Mouse (Mus musculus) cerebellum, postnatal 10 days (tissue): ENCODE results near the gene Pak7.

Experiments
- DNase-seq, 2 experiments: peaks; one replicate each; pipeline ENCODE4 v3.0.0; 2021; ENCODE audit warnings: mixed read lengths in 2 of 2

The Pak7 gene

DNA sequence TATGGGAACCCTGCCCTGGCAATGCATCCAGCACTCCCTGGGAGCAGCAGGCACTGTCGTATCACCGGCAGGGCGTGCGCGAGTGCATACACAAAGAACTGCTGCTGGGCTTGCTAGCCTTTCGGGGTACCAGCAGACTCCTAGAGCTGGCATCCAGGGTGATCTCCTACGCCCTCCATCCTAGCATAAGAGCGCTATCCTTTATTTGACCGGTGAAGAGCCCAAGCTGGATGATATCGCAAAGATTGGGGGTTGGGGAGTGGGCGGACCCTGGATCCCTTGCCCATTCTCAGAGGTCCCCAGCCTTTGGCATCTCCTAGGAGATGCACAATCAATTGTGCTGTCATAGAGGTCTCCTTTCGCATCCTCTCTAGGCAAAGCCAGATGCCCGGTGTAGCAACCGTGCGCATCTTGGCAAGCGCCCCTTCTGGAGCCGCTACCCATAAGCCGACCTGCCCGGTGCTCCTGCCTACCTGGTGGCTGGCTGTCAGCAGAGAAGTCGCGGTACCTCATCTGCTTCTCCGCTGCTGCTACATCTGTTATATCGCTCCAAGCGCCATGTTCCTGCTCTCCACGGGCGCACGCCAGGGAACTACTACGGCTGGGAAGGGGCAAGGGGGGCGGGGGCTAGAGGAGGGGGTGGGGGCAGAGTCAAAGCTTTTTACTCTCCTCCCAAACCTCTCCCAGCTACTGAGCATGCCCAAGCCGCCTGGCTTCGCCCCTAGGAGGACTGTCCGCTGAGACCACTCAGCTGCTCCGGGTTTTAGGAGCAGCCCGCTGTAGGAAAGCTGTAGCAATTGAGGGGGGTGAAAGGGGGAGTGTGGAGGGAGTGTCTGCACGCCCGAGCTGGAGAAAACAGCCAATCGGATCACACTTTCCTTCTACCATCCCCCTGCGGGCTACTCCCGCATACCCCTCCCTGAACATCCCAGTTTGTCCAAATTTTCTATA is at the start of gene Pak7:
Gene Pak7, minus strand, starts transcription at position 787 of the 951 bp plus-strand sequence.
- DNase-seq: peak; percentile 92 to 93

DNA sequence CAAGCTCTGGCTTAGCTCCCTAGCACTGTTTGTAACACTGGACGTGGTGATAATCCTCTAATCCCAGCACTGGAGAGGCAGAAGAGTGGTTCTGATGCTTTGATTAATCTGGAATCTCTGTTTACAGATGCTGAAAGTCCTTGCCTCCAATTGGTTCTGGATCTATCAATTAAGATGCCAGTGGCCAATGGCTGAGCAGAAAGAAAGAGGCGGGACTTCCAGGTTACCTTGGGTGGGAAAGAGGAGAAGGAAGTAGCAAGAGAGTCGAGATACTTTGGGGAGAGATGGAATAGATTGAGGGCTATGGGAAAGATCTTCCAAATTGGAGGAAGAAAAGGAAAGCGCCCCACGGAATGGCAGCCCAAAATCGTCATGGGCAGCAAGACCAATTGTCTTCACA is 37.8 kb upstream of the Pak7 start:
- no peak for DNase-seq

DNA sequence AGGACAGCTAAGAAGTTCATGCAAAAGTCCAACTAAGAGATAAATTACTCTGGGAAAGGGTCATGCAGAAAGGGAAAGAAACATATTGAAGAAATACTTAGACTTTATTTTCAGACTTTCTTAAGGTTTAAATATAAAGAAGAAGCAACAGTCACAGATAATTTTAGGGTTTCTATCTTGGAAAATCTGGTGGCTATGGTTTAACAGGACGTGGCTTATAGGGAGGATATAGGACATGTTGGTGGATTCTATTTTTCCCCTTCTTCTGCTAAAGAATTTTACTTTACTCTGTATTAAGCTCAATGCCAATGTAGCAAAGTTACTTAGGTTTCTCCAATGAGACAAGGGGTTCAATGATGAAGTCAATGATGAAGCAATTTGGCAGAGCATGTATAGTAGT is 31.8 kb upstream of the Pak7 start:
- no peak for DNase-seq

DNA sequence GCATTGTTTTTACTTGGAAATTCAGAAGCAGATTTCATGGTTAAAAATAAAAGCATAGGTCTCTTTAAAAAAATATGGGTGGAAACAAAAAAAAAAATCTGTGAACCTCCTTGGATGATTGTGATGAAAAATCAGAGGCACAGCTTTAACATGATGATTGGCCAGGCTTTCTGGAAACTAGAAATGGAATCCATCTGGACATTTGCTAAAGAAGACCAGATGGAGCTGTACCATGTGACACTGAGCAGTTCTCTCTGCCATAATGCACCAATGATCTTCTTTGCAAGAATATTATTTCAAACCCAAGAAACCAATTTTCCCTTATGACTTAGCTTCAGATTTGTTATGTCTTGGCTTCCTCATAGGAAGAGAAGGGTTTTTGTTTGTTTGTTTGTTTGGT is 28.6 kb upstream of the Pak7 start:
- DNase-seq: peak; percentile 6 to 28

DNA sequence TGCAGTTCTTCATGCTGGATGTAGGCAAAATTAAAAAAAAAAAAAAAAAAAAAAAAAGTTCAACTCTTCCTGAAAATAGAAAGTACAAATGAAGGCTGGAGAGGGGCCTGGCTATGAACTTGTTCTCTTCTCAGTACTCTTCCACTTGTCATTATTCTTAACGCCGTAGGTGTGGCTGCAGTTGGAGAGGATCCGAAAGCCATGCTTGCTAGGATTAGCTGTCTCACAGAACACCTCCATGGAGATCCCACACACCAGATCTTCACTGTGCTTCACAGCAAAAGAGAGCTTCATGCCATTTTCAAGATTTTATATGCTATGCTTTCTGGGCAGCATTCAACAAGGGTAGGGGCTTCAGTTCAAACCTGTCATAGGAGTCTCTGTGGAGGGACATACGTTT is 14.8 kb upstream of the Pak7 start:
- DNase-seq: no peak

DNA sequence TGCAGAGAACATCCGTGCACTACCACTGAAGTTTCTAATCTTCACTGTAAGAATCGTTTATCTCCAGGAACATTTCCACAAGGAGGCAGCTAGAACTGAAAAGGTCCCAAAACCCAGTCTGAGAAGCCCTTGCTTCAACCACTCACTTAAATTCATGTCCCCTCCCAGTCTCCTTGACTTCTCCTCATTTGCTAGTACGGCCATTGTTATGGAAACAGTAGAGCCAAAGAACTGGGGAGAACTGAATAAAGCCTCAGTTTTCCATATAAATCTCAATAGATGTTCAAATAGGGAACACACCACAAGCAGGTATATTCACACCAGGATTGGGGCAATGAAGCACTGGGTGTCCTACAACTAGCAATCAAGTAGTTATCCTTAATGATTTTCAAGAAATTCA is 12.4 kb downstream of the Pak7 start:
- DNase-seq: no peak

DNA sequence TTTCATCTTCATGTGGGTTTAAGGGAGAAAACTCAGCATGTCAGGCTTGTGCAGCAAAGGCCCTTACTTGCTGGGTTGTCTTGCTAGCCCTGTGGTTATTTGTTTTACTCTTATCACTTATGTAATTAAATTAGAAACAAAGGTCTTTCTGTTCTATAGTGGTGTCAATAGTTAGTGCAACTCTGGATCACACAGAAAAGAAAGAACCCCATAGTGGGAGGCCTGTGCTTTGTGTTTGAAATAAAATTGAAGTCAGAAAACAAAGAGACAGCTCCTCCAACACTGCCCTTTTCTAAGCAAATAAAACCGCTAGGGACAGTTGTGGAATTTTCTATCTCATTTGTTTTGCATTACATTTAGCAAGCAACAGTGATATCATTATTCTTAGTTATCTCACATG is 15.4 kb downstream of the Pak7 start:
- no peak for DNase-seq

DNA sequence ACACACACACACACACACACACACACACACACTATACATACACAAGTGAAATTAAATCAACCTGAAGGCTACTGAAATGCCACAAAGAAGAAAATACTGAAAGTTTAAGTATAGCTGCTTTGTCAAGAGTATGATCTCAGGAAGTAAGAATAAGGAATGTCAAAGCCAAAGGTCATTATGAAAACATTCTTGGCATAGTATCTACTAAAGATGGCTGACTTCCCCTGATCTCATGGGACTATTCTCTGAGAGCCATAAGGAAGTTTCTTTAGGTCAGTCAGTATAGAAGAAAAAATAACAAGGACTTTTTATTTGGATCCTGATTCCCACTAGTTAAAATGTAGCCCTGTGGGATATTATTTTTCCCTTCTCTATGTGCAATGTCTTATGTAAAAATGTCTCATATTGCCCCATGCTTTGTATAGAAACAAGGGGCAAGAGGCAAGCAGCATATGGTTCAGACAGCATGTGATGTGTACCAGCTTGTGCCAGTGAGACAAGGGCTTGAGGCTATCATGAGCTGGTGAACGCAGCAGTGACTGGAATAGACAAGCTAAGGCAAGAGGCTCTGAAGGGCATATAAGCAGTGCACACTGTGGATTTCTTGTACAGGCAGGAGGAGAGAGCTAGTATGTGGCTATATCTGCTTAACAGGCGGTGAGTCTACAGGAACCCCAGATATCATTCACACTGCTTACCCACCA is 36.2 kb downstream of the Pak7 start:
- DNase-seq: peak; percentile 17 to 43

DNA sequence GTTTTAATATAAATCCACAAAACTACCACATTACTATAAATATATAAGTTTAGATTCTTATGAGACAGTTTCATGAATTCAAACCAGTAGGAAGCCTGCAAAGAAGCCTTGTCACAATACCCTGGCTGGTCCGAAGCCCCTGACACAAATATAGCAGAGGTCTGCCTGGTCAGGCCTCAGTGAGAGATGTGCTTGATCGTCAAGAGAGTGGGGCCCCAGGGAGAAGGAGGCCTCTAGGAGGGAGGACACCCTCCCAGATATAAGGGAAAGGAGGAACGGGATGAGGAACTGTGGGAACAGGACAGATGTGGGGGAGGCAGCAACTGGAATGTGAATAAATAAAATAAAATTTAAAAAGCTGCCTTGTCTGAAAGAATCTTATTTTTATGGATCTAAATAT is 37.3 kb downstream of the Pak7 start:
- DNase-seq: no peak

DNA sequence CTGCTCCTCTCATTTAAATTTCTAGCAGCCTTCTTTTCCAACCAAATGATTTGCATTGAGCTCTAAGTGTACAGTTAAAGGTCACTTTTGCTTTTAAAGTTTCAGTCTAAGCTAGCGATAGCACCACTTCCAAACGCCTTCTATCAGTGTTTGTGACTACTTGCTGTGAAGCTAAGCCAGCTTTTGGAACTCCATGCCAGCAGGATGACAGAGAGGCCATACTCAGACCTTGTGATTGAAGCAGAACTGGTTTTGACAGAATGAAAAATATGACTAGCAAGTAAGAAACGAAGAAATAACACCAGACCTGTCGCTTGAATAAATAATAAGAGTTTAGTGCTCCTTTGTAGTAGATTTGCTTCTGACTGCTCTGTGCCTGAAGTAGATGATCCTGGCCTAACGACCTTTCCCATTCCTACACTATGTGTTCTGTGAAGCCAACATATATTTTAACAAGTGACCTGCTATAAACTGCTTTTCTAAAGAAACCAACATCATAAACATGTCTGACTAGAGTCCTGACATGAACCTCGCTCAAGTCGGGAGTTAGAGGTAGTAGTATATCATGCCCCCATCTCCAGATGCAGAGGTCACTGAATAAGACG is 38.0 kb downstream of the Pak7 start:
- DNase-seq: peak; percentile 13 to 15

DNA sequence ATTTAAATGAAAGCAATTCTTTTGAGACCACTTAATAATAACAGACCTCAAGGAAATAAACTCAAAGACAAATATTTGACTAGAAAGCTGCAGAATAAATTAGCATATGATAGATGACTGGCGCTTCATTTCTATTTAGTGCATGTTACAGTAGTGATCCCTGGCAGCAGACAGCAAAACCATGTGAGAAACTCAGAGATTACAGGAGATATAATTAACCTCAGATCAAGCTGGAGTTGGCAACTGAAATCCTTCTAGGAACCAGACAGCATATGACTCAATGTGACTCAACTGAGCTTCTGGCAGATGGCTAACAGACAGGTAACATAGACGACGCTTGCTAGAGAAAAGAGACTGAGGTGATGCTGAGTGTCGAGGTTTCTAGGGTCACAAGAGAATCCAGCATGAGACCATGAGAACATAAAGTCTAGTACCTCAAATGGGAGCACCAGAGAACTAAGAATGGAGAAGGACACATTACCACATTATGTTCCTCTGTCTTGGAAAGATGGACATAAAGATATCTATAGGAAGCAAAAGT is 43.5 kb downstream of the Pak7 start:
- DNase-seq: peak; percentile 35 to 37

DNA sequence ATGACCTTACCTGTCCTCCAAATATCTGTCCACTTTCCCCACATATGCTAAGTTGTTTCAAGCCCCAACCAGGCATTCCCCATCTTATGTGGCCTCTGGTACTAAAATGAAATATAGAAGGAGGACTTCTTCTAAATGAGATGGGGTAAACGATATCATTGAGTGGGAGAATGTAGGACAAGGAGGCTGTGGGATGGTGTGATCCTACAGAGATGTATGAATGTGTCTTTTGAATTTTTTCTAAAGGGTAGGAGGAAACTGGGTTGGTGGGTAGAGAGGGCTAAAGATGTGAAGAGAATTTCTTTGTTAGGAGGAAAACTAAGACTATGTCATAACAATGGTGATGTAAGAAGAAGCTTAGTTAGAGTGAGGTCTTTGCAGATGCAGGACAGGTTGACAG is 57.8 kb downstream of the Pak7 start:
- DNase-seq: no peak

DNA sequence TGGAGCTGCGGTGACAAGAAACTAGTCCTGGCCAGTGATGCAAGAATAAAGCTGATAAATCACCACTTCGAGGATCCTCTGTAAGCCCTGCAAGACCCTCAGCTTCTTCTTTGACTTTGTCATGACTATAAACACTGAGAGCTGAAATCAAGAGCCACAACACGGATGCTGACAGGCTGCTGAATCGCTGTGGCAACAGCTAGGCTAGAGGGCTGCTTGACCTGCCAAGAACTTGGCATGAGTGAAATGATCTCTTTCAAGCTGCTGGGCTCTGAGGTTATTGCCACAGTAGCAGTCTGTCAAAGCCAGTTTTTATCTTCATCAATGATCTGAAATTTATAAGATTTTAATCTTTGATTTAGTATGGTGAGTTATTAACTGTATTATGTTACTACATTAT is 62.1 kb downstream of the Pak7 start:
- DNase-seq: peak; percentile 69 to 75

DNA sequence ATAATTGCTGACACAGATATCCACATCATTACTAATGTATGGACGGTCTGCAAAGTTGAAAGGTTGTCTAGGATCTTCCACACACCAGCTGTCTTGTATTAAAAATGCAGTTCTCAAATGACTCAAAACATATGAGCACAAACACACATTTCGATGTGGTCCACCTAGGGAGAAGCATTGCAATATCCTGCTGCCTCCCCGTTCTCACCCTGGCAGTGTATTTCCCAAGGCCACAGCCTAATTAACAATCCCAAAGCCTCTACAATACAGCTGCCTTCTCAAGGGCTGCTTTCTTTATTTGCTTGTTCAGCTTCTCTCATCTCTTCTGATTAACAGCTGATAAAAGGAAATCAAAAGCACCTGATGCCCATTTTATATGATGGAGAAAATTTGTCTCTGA is 78.5 kb downstream of the Pak7 start:
- DNase-seq: no peak

DNA sequence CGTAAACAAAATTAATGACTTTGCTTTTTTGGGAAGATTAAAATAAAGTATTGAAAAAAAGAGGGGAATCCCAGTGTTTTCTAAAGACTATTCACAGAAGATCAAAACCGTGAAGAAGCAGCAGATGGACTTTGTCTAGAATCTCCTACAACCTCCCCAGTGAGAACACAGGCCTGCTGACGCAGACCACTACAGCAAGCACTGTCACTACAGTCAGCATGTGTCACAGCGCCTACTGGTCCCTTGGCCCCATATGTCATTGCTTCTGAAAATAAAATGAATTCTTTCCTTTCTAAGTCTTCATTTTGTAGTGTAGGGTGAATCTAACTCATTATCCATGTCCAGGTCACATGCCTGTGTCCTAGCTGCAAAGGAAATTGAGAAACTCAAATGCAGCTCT is 79.0 kb downstream of the Pak7 start:
- DNase-seq: no peak

DNA sequence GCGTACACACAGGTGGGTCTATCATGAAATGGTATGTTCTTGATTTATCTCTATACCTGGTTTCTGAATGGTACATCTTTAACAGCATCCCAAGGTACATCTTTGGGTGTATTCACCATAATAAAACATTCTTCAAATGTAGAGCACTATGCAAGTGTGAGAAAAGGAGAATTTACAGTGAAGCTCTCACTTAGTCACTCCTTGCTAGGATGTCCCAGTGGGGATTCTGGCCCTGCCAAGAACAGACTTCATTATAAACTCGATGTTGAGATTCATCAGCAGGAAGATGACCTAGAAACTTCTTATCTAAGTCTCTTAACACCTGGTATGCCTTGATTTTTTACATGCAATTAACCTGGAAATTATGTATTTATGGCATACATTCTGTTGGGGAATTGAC is 85.6 kb downstream of the Pak7 start:
- peak; percentile 77 for DNase-seq

DNA sequence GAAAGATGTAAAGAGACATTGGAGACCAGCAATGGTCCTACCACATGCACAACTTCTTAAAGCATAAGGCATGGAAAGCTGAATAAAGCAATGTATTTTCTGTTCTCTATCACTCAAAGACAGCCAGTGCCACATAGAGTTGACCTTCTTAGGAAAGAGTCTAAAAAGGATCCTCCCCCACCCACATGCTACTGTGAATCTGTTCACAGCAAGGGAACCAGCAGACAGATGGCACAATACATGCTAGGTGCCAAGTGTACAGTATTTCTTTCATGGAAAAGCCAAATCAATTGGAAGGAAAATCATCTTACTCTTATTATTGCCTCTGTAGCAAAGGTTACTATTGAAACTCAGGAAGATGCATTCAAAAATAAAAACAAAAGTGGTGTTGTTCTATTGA is 86.4 kb downstream of the Pak7 start:
- DNase-seq: peak; percentile 83 to 85

DNA sequence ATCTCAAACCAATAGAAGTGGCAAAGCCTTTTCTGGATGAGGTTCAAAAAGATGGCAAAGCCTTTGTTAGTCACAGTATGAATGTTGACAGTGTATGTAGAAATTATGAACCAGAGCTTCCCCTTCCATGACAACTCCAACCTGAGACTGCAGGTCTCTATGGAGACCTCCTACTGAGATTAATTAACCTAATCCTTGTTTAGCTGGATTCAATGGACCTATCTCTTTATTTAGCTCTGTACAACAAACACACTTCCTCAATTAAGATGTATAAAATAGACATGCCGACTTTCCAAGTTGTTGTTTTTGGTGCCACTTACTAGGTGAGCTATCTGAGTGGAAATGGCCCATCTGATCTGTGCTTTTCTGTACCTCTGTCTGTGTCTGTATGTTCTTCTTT is 90.4 kb downstream of the Pak7 start:
- no peak for DNase-seq

DNA sequence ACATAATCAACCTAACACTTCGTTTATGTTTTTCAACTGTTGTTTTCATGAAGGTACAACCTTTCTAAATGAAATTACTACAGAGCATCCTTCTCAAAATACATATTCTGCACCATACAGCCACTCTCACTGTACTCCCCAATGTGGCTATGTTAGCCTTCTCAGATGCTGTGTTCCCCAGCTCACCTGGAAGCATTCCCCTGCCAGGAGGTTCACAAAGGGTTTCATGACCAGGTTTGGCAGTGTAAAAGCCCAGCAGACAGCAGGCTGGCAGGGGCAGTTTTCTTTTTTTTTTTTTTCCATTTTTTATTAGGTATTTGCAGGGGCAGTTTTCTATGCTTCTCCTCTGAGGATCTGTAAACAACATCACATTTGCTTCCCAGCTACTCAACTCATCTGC is 105.7 kb downstream of the Pak7 start:
- peak; percentile 40 to 51 for DNase-seq

DNA sequence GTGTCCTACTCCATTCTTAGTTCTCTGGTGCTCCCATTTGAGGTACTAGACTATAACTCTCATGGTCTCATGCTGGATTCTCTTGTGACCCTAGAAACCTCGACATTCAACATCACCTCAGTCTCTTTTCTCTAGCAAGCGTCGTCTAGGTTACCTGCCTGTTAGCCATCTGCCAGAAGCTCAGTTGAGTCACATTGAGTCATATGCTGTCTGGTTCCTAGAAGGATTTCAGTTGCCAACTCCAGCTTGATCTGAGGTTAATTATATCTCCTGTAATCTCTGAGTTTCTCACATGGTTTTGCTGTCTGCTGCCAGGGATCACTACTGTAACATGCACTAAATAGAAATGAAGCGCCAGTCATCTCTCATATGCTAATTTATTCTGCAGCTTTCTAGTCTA is 145.8 kb downstream of the Pak7 start:
- DNase-seq: peak; percentile 26 to 27

DNA sequence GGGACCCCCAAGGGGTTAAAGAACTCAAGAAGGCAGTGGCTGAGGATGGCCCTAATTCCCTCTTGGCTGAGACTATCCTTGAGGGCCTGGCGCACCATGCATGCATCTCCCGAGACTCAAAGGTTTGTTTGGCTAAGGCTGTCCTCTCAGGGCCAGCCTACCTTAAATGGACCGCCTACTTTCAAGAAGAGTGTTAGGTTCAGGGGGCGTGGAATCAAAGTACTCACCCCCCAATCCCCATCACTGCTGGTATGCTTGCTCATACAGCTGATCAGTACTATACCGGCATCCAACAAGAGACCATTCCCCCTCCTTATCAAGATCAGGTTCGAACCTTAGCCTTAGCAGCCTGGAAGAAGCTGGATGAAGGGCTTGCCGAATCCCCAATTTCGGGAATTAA is 156.5 kb downstream of the Pak7 start:
- no peak for DNase-seq

DNA sequence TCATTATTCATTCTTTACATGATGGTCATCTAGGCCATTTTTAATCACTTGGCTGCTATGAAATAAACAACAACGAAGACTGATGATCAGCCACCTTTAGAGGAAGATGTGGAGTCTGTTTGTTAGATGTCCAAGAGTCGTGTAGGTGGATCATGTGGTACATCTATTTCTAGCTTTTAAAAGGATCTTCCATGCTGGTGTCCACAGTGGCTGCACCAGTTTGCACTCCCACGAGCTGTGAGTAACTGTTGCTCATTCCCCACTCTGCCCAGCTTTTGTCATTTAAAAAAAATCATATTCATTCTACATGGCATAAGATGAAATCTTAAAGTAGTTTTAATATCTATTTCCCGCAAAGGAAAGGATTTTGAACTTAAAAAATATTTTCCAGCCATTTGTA is 183.7 kb downstream of the Pak7 start:
- DNase-seq: no peak

DNA sequence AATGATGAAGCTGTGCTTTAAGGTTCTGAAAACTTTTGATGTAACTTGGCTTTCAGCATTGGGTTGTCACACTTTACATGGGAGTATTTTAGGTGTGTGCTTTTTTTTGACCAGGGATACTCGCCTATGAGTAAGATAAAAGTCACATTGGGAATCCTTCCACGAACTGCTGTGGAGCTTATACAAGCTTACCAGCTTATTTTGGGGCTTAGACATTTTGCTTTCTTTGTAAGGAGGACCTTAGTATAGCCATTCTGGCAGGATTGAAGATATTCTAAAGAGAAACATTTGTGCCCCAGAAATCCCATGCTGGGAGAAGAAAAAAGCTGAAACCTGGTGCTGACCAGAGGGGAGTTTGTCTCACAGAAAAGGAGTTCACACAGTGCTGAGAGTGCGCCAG is 212.7 kb downstream of the Pak7 start:
- no peak for DNase-seq

DNA sequence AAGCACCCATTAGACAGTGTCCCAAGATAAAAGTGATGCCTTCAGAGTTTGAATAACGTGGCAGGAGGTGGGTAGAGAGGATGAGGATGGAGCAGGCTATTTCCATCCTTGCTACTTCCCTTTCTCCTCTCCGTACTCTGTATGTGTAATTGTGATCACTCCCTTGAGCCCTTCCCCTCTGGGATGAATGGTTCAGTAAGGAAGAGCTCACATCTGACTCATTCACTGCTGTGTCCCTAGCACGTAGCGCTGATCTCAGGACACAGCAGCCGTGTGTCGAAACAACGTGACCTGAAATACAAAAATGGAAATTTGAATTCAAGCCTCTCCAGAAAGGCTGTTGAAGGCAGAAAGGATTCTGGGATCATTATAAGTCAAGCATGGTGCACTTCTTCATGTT is 237.0 kb downstream of the Pak7 start:
- DNase-seq: no peak
